ENCODE assay signal across 10 mouse cellular contexts in the genomic region with DNA sequence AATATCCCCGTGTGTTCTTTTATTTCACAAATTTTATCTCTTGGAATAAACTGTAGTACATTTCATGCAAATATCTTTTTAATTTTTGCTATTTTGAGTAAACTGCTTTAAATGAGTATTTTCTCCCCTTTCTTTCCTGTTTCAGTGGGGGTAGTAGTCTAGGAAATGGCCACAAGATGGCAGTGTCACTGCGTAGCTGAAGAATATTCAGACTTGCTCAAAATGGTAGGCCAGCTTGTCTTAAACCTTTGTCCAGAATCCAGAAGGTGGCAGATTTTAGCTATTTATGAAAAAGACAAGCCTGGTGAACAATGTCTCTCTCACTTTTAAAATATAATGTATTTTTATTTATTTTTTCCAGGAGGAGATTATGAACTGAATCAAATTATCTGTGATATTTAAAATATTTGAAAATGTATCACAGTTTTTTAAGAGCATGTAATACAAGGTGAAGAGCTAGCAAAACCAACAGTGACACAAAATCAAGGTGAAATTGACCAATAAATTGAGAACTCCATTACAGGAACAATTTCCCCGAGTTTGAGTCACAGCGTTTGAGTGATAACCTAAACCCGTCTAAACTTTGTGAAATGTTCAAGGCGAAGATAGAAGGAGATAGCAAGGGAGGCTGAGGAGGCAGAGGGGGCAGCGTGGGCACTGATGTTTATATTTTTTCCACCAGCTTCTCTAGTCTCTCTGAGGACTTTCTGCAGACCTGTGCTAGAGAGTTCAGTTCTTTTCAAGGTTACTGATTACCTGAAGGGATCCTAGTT.
DNase-seq lines count a peak whose midpoint lies in the region; ATAC-seq and TF ChIP-seq lines count a peak whose summit lies in the region.
"Had no signal": no experiment of that assay in that cellular context is flagged by ENCODE, and none has a peak within 500 bp of the region (broad histone marks: within the 10 kb centered on the region; RNA-seq: fewer than 3 reads in every experiment).

No protein-coding gene starts in this region.

- no peak overlapping the region for H3K4me3 ChIP-seq in forebrain, embryonic 11.5 days (ENCODE audit: low read depth, low read length)
- no peak overlapping the region for H3K4me3 ChIP-seq in intestine, postnatal 0 days (ENCODE audit: low read depth, low read length)
- no peak overlapping the region for H3K4me3 ChIP-seq in neural tube, embryonic 12.5 days
- H3K4me3 ChIP-seq: embryonic facial prominence, embryonic 12.5 days; megakaryocyte, embryonic 14.5 days had no signal

- TF ChIP-seq CTCF in intestine, postnatal 0 days (IDR thresholded peaks at IDR 0.05; ENCODE audit: low read depth) = peak; percentile 90

- WGBS in forebrain, embryonic 11.5 days = 59% methylated on average over 7 of the region's 7 CpGs
- WGBS in intestine, postnatal 0 days = 38% methylated on average over 7 of the region's 7 CpGs
- 62% methylated on average over 7 of the region's 7 CpGs for WGBS in neural tube, embryonic 12.5 days

- H3K9me3 ChIP-seq in forebrain, embryonic 11.5 days (ENCODE audit: control insufficient read depth, low read length) = no peaks in the 10 kb centered on the region
- no peaks in the 10 kb centered on the region for H3K9me3 ChIP-seq in intestine, postnatal 0 days (ENCODE audit: control insufficient read depth)
- no peaks in the 10 kb centered on the region for H3K9me3 ChIP-seq in neural tube, embryonic 12.5 days
- H3K9me3 ChIP-seq: embryonic facial prominence, embryonic 12.5 days had no signal

- H3K9ac ChIP-seq in forebrain, embryonic 11.5 days (ENCODE audit: low read length) = no peak overlapping the region
- H3K9ac ChIP-seq in intestine, postnatal 0 days (ENCODE audit: low read depth, low read length) = no peak overlapping the region
- no peak overlapping the region for H3K9ac ChIP-seq in neural tube, embryonic 12.5 days
- H3K9ac ChIP-seq: embryonic facial prominence, embryonic 12.5 days had no signal

- no peak overlapping the region for H3K27ac ChIP-seq in forebrain, embryonic 11.5 days (ENCODE audit: low read depth, low read length)
- H3K27ac ChIP-seq in intestine, postnatal 0 days (ENCODE audit: low read depth, low read length) = no peak overlapping the region
- no peak overlapping the region for H3K27ac ChIP-seq in neural tube, embryonic 12.5 days
- H3K27ac ChIP-seq: embryonic facial prominence, embryonic 12.5 days had no signal

- no peak overlapping the region for H3K4me2 ChIP-seq in forebrain, embryonic 11.5 days (ENCODE audit: low read depth, low read length, severe bottlenecking)
- H3K4me2 ChIP-seq in intestine, postnatal 0 days (replicated peaks; ENCODE audit: low read depth) = no peak overlapping the region
- H3K4me2 ChIP-seq in neural tube, embryonic 12.5 days (replicated peaks) = no peak overlapping the region
- H3K4me2 ChIP-seq: embryonic facial prominence, embryonic 12.5 days had no signal

- intact Hi-C loops in left cerebral cortex, postnatal 14 days (cut with DNase I) = loop anchor here (5.0 kb wide), 1 partner anchor 578 kb away; no protein-coding TSS in a partner anchor

- peak; percentile 75 for ATAC-seq in forebrain, embryonic 11.5 days (replicated peaks; ENCODE audit: low FRiP score)
- ATAC-seq in intestine, postnatal 0 days = no peak
- peak; percentile 73; the same call in 1 of the 2 replicates for ATAC-seq in neural tube, embryonic 12.5 days (ENCODE audit: low FRiP score, low read depth)
- ATAC-seq in erythroid progenitor cell, adult 5-6 weeks (replicated peaks; ENCODE audit: low FRiP score, poor library complexity, severe bottlenecking) = no peak

- no peaks in the 10 kb centered on the region for H3K27me3 ChIP-seq in forebrain, embryonic 11.5 days (ENCODE audit: control insufficient read depth, insufficient read depth, low read length)
- H3K27me3 ChIP-seq in intestine, postnatal 0 days (replicated peaks; ENCODE audit: control insufficient read depth, insufficient read depth, low read length) = no peaks in the 10 kb centered on the region
- H3K27me3 ChIP-seq in neural tube, embryonic 12.5 days (replicated peaks) = no peaks in the 10 kb centered on the region
- H3K27me3 ChIP-seq: embryonic facial prominence, embryonic 12.5 days; megakaryocyte, embryonic 14.5 days had no signal

- no peaks in the 10 kb centered on the region for H3K36me3 ChIP-seq in forebrain, embryonic 11.5 days (ENCODE audit: control insufficient read depth, insufficient read depth, low read length)
- no peaks in the 10 kb centered on the region for H3K36me3 ChIP-seq in intestine, postnatal 0 days (ENCODE audit: control insufficient read depth, insufficient read depth)
- H3K36me3 ChIP-seq in neural tube, embryonic 12.5 days = no peaks in the 10 kb centered on the region
- H3K36me3 ChIP-seq: embryonic facial prominence, embryonic 12.5 days had no signal

- H3K4me1 ChIP-seq in forebrain, embryonic 11.5 days (replicated peaks; ENCODE audit: control insufficient read depth, insufficient read depth, low read length) = no peaks in the 10 kb centered on the region; the same call in 1 of the 2 replicates
- H3K4me1 ChIP-seq in intestine, postnatal 0 days (replicated peaks; ENCODE audit: control insufficient read depth, insufficient read depth, low read length) = no peaks in the 10 kb centered on the region
- no peaks in the 10 kb centered on the region for H3K4me1 ChIP-seq in neural tube, embryonic 12.5 days
- H3K4me1 ChIP-seq: megakaryocyte, embryonic 14.5 days had no signal

- DNase-seq in ovary, postnatal 36 days (ENCODE audit: low spot score) = peak; percentile 12
- DNase-seq in ovary, postnatal 10 days (ENCODE audit: low spot score) = no peak
- peak; percentile 25 for DNase-seq in c-Kit-positive CD71-negative TER-119-negative erythroid progenitor cells, embryonic 14.5 days (ENCODE audit: low read depth)
- peak; percentile 72 for DNase-seq in forebrain, embryonic 11.5 days (ENCODE audit: low spot score)
- DNase-seq in left cerebral cortex, postnatal 14 days (ENCODE audit: low spot score in 2 of 2) = peak; percentile 91

Comparison
In these comparisons a context has a peak if more than half of its experiments do, and no peak if none do; other contexts are left out.
1. ATAC-seq: peak in forebrain, embryonic 11.5 days (single experiment) and neural tube, embryonic 12.5 days (single experiment); none in intestine, postnatal 0 days (single experiment) and erythroid progenitor cell, adult 5-6 weeks (single experiment).